Mouse (Mus musculus) hindbrain, embryonic 16.5 days (tissue): ENCODE results near the gene Adam11. TPM values are rescaled to one million over a fixed set of nuclear protein-coding genes. Genes with fewer than 3 reads are reported as not detected.

Experiments
- ATAC-seq: fragments of 200-750 bp; cut with Nextera tagmentation; 2 replicates; pipeline ENCODE4 v1.8.0; 2017; ENCODE audit warnings: moderate TSS enrichment, moderate library complexity
- H3K27ac ChIP-seq: fragments of 300-500 bp; sonication (generic); 2 replicates; pipeline ENCODE4 v1.5.1; 2014; ENCODE audit warnings: low read depth, mild to moderate bottlenecking, control low read depth, low read length, moderate library complexity
- H3K27me3 ChIP-seq: fragments of 300-500 bp; sonication (generic); replicated peaks from 2 replicates; pipeline ENCODE4 v1.6.1; 2014; ENCODE audit warnings: low read length; ENCODE audit not compliant: control insufficient read depth, insufficient read depth
- H3K36me3 ChIP-seq: fragments of 300-500 bp; sonication (generic); 2 replicates; pipeline ENCODE4 v1.6.1; 2014; ENCODE audit warnings: mild to moderate bottlenecking, low read length, moderate library complexity, mixed read lengths; ENCODE audit not compliant: control insufficient read depth, insufficient read depth
- H3K4me1 ChIP-seq: fragments of 300-500 bp; sonication (generic); 2 replicates; pipeline ENCODE4 v1.6.1; 2014; ENCODE audit warnings: low read depth, low read length; ENCODE audit not compliant: control insufficient read depth, insufficient read depth
- H3K4me2 ChIP-seq: fragments of 300-500 bp; sonication (generic); 2 replicates; pipeline ENCODE4 v1.6.1; 2014; ENCODE audit warnings: mild to moderate bottlenecking, low read length, control low read depth, moderate library complexity
- H3K4me3 ChIP-seq: fragments of 300-500 bp; sonication (generic); 2 replicates; pipeline ENCODE4 v1.5.1; 2014; ENCODE audit warnings: mild to moderate bottlenecking, low read length, control low read depth, moderate library complexity
- H3K9ac ChIP-seq: fragments of 300-500 bp; sonication (generic); 2 replicates; pipeline ENCODE4 v1.6.1; 2014; ENCODE audit warnings: low read depth, mild to moderate bottlenecking, control low read depth, low read length, moderate library complexity
- H3K9me3 ChIP-seq: fragments of 300-500 bp; sonication (generic); 2 replicates; pipeline ENCODE4 v1.6.1; 2014; ENCODE audit warnings: mild to moderate bottlenecking, low read length, moderate library complexity; ENCODE audit not compliant: control insufficient read depth
- WGBS: fragments of 180-500 bp; shearing (Covaris S2); extraction: QIAGEN DNeasy Blood & Tissue Kit; methylation state at CpG from one replicate; pipeline ENCODE4 v1.1.7; 2014; 5-methylcytosine and 5-hydroxymethylcytosine counted together
- polyA plus RNA-seq: library from polyadenylated mRNA; unstranded; fragments of >200 nt; fragmentation: Nextera tagmentation; extraction: Ambion mirVana; gene quantifications from 2 replicates; pipeline ENCODE4 v1.2.1, GENCODE M21; 2015

The Adam11 gene
- polyA plus RNA-seq, 1 experiment from 2014 or later = 23.6 TPM

DNA sequence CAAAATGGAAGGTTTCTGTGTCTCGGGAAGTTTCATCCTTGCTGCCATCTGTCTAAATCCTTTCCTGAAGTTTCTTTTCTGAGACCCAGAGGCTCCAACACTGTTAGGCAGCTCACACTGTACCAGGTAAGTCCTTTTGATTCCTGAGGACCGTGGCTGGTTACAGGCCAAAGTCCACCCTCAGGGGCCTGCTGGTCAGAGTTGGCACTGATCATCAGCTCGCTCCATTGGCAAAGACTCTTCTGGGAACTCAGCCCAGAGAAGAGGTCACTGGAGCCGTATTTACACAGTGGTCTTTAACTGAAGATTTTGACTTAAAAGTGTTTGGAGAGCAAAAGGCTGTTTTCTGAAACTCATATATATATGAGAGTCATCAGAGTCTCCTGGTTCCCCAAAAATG, 12.9 kb upstream of the Adam11 start:
- Histone ChIP-seq H3K27ac (no peak overlapping the region), H3K9ac (no peak overlapping the region), H3K4me2 (no peak overlapping the region), H3K4me1 (peaks cover under 1% of the 10 kb centered on the region), H3K4me3 (no peak overlapping the region), H3K36me3 (no peaks in the 10 kb centered on the region), H3K27me3 (no peaks in the 10 kb centered on the region; the same call in 1 of the 2 replicates), H3K9me3 (no peaks in the 10 kb centered on the region)
- 64% methylated on average over 4 of the region's 4 CpGs for WGBS
- no peak for ATAC-seq

DNA sequence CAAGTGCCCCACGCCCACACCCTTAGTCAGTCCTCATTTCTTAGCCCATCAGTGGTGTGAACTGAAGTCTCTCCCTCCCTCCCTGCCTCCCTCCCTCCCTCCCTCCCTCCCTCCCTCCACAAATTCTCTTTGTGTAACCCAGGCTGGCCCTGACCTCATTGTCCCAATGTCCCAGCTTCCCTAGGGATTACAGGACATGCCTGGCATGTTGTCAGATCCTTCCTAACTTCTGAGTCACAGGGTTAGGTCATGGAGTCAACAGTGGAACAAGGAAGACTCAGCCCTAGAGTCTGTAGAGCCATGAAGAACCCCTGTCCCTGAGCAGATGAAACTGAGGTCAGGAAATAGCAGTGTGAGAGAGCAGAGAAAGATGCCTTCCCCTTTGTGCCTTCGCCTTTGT, 11.5 kb upstream of the Adam11 start:
- H3K27ac ChIP-seq = no peak overlapping the region
- H3K9ac ChIP-seq = no peak overlapping the region
- no peak overlapping the region for H3K4me2 ChIP-seq
- H3K27me3 ChIP-seq = no peaks in the 10 kb centered on the region; the same call in 1 of the 2 replicates
- WGBS = 91% methylated on average over 2 of the region's 2 CpGs
- no peaks in the 10 kb centered on the region for H3K36me3 ChIP-seq
- no peak for ATAC-seq
- no peaks in the 10 kb centered on the region for H3K9me3 ChIP-seq
- no peak overlapping the region for H3K4me3 ChIP-seq
- H3K4me1 ChIP-seq = peaks cover 14% of the 10 kb centered on the region

DNA sequence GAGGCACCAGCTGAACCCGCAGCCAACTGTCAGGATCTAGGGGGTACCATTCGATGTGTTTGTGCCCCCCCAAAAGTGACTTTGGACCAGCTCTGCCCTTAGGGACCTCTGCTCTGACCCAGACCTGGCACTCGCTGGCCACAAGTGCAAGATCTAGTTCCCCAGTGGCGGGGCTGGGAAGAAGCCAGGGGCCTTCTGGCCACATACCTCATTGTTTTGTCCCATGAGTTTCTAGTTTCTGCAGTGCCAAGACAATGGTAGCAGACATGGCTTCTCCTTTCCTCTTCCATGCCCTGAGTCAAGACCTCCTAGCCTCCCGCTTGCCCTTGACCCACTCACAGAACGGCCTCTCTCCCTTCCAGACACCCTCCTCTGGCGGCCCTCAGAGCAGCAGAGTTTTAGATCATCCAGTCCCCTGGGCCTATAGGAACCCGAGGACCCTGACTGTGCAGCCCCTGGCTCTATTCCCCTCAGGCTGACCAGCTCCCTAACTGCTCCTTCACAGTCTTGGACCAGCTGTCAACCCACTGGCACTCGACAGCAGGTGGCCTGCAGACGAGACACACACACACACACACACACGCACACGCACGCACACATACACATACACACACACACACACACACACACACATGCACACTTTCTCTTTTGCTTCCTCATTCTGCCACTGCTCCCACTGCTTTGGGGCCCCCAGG, 8.2 kb upstream of the Adam11 start:
- H3K9me3 ChIP-seq = no peaks in the 10 kb centered on the region
- peaks cover 14% of the 10 kb centered on the region for H3K4me1 ChIP-seq
- no peak overlapping the region for H3K9ac ChIP-seq
- no peak overlapping the region for H3K4me3 ChIP-seq
- 62% methylated on average over 13 of the region's 13 CpGs for WGBS
- H3K27ac ChIP-seq = no peak overlapping the region
- no peak for ATAC-seq
- H3K27me3 ChIP-seq = no peaks in the 10 kb centered on the region; the same call in 1 of the 2 replicates
- H3K36me3 ChIP-seq = no peaks in the 10 kb centered on the region
- no peak overlapping the region for H3K4me2 ChIP-seq

DNA sequence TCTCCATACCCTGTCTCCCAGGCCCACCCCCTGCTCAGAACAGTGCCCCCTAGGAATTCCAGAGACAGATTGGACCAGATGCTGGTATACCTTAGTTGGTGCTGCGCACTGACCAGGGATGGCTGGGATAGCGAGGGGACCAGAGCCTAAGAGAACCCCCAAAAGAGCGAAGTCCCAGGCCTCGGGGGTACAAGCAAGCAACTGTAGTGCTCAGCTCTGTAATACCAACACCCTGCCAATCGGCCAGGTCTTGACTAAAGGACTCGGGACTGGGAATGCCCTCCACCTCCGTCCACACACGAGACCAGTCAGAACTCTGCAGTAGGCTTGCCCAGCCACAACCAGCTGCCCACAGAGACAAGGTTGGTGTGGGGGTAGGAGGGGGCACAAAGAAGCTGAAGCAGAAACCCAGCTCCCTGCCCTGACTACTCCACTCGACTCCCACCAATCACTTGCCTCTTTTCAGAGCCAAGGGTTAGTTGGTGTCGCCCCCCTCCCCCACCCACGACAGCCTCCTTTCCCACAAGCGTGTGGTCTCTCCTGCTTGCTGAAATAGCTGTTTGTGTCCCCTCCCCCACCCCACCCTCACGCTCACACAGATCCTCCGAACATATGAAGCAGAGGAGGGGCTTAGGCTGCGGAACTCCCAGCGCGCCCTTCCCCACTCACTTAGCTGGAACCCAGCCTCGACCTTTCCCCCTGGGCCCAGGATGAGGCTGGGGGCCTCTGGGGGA, 7.5 kb upstream of the Adam11 start:
- Histone ChIP-seq H3K9ac (no peak overlapping the region), H3K36me3 (no peaks in the 10 kb centered on the region)

DNA sequence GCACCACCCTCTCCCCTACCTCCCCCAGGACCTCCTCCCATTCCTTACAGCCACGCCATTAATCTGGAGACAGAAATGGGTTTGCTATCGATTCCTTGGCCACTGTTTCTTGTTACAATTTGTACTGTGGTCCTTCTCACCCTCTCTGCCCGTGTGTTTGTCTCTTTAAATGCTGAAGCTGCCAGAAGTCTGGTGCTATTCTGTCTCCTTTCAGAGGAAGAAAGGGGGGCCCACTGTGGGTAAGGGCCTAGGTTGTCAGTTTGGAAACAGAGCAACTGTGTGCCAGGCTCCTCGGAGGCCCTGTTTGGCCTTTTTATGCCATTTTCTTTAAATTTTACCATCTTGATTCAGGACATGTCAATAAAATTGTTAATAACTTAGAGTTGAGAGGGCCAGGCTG, 6.8 kb upstream of the Adam11 start:
- peaks cover 14% of the 10 kb centered on the region for H3K4me1 ChIP-seq
- H3K9ac ChIP-seq = no peak overlapping the region; the same call in 1 of the 2 replicates
- H3K27me3 ChIP-seq = no peaks in the 10 kb centered on the region; the same call in 1 of the 2 replicates
- H3K4me2 ChIP-seq = peak overlapping the region; percentile 53
- WGBS = 24% methylated on average over 4 of the region's 4 CpGs
- no peaks in the 10 kb centered on the region for H3K36me3 ChIP-seq
- H3K4me3 ChIP-seq = no peak overlapping the region
- peak overlapping the region; percentile 16; the same call in 1 of the 2 replicates for H3K27ac ChIP-seq
- no peaks in the 10 kb centered on the region for H3K9me3 ChIP-seq
- peak; percentile 31; the same call in 1 of the 2 replicates for ATAC-seq

More for the DNA sequence above, 7.5 kb upstream of the Adam11 start:
- H3K4me1 ChIP-seq = peaks cover 14% of the 10 kb centered on the region
- no peaks in the 10 kb centered on the region; the same call in 1 of the 2 replicates for H3K27me3 ChIP-seq
- peak overlapping the region; percentile 53 for H3K4me2 ChIP-seq
- no peak overlapping the region for H3K27ac ChIP-seq
- H3K4me3 ChIP-seq = no peak overlapping the region
- WGBS = 36% methylated on average over 18 of the region's 18 CpGs
- no peaks in the 10 kb centered on the region for H3K9me3 ChIP-seq
- peak; percentile 64; the same call in 1 of the 2 replicates for ATAC-seq

DNA sequence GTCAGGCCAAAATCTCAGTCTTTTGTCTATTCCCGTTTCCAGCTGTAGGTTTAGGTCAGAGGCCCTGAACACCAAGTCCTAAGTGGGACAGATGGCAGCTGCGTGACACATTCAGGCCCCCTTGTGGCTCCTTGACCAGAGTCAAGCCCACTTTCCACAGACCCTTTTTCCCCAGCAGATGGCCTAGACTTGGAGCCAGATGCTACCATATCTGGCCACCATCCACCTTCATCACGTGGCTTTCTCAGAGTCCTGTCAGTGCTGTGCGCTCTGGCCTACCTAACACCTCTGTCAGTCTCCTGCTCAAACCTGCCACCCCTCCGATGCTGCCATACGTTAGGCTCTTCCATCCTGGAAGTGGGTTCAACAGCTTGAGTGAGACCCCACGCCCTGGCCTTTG, 5.8 kb upstream of the Adam11 start:
- no peaks in the 10 kb centered on the region for H3K36me3 ChIP-seq

DNA sequence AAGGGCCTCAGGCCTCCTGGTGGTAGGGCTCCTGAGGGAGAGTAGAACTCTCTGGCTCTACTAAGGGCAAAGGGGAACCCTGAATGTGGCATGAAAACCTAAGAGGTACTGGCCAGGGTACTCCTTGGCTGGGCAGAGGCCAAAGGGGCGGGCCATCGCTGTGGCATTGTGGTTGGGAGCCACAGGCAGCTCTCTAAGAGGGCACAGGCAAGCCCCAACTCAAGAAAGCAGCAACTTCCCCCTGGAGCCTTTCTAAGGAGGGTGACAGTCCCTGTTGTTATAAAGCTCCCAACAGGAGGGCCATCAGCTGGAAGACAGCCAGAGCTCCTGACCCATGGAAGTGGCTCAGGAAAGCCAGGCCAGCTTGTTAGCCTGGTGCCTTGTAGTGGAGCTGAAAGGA, 2.3 kb upstream of the Adam11 start:
- H3K9me3 ChIP-seq = no peaks in the 10 kb centered on the region
- ATAC-seq = no peak
- peaks cover 25% of the 10 kb centered on the region for H3K4me1 ChIP-seq
- H3K9ac ChIP-seq = no peak overlapping the region
- no peak overlapping the region for H3K27ac ChIP-seq
- H3K27me3 ChIP-seq = no peaks in the 10 kb centered on the region
- no peak overlapping the region for H3K4me3 ChIP-seq
- no peaks in the 10 kb centered on the region for H3K36me3 ChIP-seq
- no peak overlapping the region for H3K4me2 ChIP-seq
- WGBS = 81% methylated on average over 2 of the region's 2 CpGs

More for the DNA sequence above, 5.8 kb upstream of the Adam11 start:
- 68% methylated on average over 7 of the region's 7 CpGs for WGBS
- H3K27me3 ChIP-seq = no peaks in the 10 kb centered on the region; the same call in 1 of the 2 replicates
- H3K4me1 ChIP-seq = peaks cover 14% of the 10 kb centered on the region
- H3K27ac ChIP-seq = no peak overlapping the region
- H3K9me3 ChIP-seq = no peaks in the 10 kb centered on the region
- no peak for ATAC-seq
- no peak overlapping the region for H3K4me3 ChIP-seq
- no peak overlapping the region for H3K4me2 ChIP-seq
- H3K9ac ChIP-seq = no peak overlapping the region

DNA sequence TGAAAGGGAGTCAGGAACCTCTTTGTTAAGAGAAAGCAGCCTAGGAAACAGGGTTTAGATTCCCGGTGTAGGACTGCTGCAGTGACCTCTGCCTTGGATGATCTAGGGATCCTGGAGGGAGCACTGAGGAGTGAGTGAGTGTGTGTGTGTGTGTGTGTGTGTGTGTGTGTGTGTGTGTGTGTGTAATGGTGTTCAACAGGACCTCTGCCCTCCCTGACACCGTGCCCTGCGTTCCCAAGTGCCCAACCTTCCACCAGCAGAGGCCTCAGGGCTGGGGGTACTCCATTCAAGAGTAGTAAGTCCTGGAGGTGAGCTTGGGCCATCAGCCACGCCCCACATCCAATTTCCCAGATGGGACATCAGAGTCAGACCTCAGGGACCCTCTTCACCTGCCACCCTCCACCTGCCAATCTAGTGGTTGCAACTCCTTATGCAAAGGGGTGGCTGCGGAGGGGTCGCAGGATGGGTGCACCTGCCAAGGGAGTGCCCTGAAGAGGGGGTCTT, 382 bp upstream of the Adam11 start:
- no peaks in the 10 kb centered on the region for H3K27me3 ChIP-seq
- WGBS = 13% methylated on average over 4 of the region's 6 CpGs
- no peaks in the 10 kb centered on the region for H3K36me3 ChIP-seq
- H3K27ac ChIP-seq = peak overlapping the region; percentile 65
- ATAC-seq = peak; percentile 31; the same call in 1 of the 2 replicates
- peak overlapping the region; percentile 97 for H3K4me2 ChIP-seq
- no peaks in the 10 kb centered on the region for H3K9me3 ChIP-seq
- peak overlapping the region; percentile 92 for H3K9ac ChIP-seq
- peak overlapping the region; percentile 81 for H3K4me3 ChIP-seq
- peaks cover 17% of the 10 kb centered on the region for H3K4me1 ChIP-seq

DNA sequence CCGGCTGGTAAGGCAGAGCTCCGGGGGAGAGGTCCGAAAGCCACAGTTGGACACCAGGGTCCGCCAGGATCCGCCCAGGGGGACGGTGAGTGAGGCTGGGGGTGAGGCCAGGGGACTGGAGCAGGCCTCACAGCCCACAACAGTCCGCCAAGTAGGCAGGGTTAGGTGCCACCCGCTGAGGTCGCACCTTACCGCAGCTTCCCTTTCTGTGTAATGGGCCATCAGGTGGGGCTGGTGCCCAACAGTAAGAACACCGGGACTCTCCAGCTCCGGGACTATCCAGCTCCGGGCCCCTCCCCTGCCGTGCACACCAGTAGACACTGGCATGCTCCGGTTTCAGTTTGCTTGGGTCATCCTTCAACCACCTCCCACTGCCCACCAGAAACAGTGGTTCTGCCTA, 1.0 kb downstream of the Adam11 start:
- Histone ChIP-seq H3K36me3 (no peaks in the 10 kb centered on the region), H3K4me1 (peaks cover 17% of the 10 kb centered on the region), H3K27ac (peak overlapping the region; percentile 65; the same call in 1 of the 2 replicates), H3K9ac (peak overlapping the region; percentile 92), H3K4me2 (peak overlapping the region; percentile 97), H3K9me3 (no peaks in the 10 kb centered on the region), H3K4me3 (peak overlapping the region; percentile 81), H3K27me3 (no peaks in the 10 kb centered on the region)
- peak; percentile 29 for ATAC-seq
- 13% methylated on average over 15 of the region's 15 CpGs for WGBS
